Mouse (Mus musculus) right cerebral cortex, adult 2 months (tissue): ENCODE data around the gene Cmah.

Experiments used
- DNase-seq, 2 experiments: peaks; one replicate each; pipeline ENCODE4 v3.0.0; 2021 to 2022; ENCODE audit warnings: low spot score in 2 of 2

The Cmah gene

GRCm38 (mm10) chr13:24481615-24482295, 154.6 kb downstream of the Cmah start:
- DNase-seq, result peak; percentile 74 to 80

- no peak for DNase-seq
These were observed 156.5 kb downstream of the Cmah start for GRCm38 (mm10) chr13:24483691-24484090.

GRCm38 (mm10) chr13:24484811-24485210, 157.6 kb downstream of the Cmah start:
- DNase-seq, result no peak

GRCm38 (mm10) chr13:24485964-24486363, 158.8 kb downstream of the Cmah start:
- no peak for DNase-seq

GRCm38 (mm10) chr13:24486403-24486802, 159.2 kb downstream of the Cmah start:
- no peak for DNase-seq

- no peak for DNase-seq
These were observed 159.9 kb downstream of the Cmah start for GRCm38 (mm10) chr13:24487061-24487460.

GRCm38 (mm10) chr13:24487546-24487945, 160.3 kb downstream of the Cmah start:
- no peak for DNase-seq

- DNase-seq, result no peak
These were observed 161.4 kb downstream of the Cmah start for GRCm38 (mm10) chr13:24488526-24489070.

- no peak for DNase-seq
These were observed 162.3 kb downstream of the Cmah start for GRCm38 (mm10) chr13:24489515-24489914.

GRCm38 (mm10) chr13:24490041-24490440, 162.8 kb downstream of the Cmah start:
- DNase-seq, result no peak

- no peak for DNase-seq
These were observed 163.9 kb downstream of the Cmah start for GRCm38 (mm10) chr13:24491101-24491500.

- peak; percentile 26 to 43 for DNase-seq
These were observed 166.6 kb downstream of the Cmah start for GRCm38 (mm10) chr13:24493784-24494183.

GRCm38 (mm10) chr13:24496353-24496752, 169.1 kb downstream of the Cmah start:
- no peak for DNase-seq

GRCm38 (mm10) chr13:24497001-24497400, 169.8 kb downstream of the Cmah start:
- no peak for DNase-seq

GRCm38 (mm10) chr13:24498342-24498741, 171.1 kb downstream of the Cmah start:
- no peak for DNase-seq

GRCm38 (mm10) chr13:24499505-24499904, 172.3 kb downstream of the Cmah start:
- DNase-seq, result peak; percentile 21 to 47

- DNase-seq, result no peak
These were observed 174.1 kb downstream of the Cmah start for GRCm38 (mm10) chr13:24501179-24501905.

GRCm38 (mm10) chr13:24501919-24502318, 174.7 kb downstream of the Cmah start:
- no peak for DNase-seq

GRCm38 (mm10) chr13:24505812-24506211, 178.6 kb downstream of the Cmah start:
- no peak for DNase-seq

GRCm38 (mm10) chr13:24507156-24507555, 180.0 kb downstream of the Cmah start:
- DNase-seq, result no peak

- DNase-seq, result no peak
These were observed 181.7 kb downstream of the Cmah start for GRCm38 (mm10) chr13:24508917-24509316.

GRCm38 (mm10) chr13:24511367-24511766, 184.2 kb downstream of the Cmah start:
- no peak for DNase-seq

- no peak for DNase-seq
These were observed 184.8 kb downstream of the Cmah start for GRCm38 (mm10) chr13:24511932-24512520.
